Mouse (Mus musculus) adipocyte (in vitro differentiated cells): Measurements from ENCODE around the gene St8sia6.

ENCODE experiments used
- DNase-seq: peaks from one replicate; pipeline ENCODE4 v3.0.0-alpha.2; 2016; ENCODE audit warnings: low spot score

The St8sia6 gene

DNA sequence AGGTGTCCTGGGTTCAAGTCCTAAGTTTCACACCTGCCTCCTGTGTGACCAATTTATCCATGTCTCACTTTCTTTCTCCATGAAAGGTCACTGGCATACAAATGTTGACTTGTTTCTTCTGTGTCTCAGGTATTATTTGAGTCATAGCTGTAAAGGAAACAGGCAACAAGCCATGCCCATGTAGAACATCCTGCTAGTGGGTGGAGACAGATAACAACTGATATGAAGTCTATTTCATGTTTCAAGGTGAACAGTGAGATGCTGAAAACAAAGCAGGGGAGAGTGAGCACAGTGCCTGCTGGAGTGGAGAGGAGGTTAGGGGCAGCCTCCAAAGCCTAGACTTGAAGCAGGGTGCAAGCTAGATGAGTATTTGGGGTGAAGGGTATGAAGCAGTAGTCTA lies 33.5 kb downstream of the St8sia6 start:
- no peak for DNase-seq

- DNase-seq = no peak
Observed at GRCm38 (mm10) chr2:13757412-13757811, 36.5 kb downstream of the St8sia6 start.

GRCm38 (mm10) chr2:13755733-13756132 lies 38.1 kb downstream of the St8sia6 start:
- no peak for DNase-seq

DNA sequence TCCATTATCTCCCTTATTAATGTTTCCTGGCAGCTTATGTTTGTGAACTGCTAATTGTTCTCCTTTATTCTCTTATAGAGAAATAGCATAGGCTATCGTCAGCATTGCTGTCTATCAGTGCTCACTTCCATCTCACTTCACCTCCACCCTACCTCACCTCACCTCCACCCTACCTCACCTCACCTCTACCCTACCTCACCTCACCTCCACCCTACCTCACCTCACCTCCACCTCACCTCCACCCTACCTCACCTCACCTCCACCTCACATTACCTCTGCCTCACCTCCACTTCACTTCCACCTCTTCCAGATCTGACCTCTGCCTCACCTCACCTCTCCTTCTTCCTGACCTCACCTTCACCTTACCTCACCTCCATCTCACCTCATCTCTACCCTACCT lies 42.2 kb downstream of the St8sia6 start:
- no peak for DNase-seq

DNA sequence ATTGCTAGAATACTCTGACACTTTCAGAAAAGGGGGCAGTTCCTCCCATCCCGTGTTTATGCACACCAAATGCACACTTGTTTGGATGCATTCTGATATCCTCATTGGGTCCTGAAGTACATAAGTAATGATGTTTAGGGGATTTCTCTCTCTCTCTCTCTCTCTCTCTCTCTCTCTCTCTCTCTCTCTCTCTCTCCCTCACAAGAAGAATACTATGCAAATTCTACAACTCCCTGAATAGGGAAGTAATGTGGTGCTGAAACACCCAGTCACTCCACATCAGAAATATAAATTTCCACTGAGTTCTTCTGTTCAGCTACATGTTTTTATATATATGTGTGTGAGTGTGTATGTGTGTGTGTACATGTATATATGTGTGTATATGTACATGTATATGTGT lies 43.1 kb downstream of the St8sia6 start:
- DNase-seq = no peak

DNA sequence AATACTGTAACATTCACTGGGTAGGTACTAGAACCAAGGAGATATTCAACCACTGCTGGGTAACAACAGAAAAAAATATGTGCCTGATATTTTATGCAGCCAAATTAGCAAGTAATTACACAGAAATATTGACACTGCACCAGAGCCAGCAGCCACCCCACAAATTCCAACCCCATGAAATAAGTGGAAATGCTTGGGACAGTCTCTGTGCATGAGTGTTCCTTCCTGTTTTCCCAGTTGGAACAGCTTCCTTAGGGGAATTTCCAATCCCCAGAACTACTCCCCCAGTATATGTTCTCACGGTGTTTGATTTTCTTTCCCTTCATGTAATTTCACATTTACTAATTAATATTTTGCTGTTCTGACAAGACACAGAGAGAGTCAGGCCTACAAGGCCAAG lies 43.8 kb downstream of the St8sia6 start:
- DNase-seq = no peak

- no peak for DNase-seq
Observed at GRCm38 (mm10) chr2:13749176-13749575, 44.7 kb downstream of the St8sia6 start.

GRCm38 (mm10) chr2:13747576-13747975 lies 46.3 kb downstream of the St8sia6 start:
- DNase-seq = no peak

DNA sequence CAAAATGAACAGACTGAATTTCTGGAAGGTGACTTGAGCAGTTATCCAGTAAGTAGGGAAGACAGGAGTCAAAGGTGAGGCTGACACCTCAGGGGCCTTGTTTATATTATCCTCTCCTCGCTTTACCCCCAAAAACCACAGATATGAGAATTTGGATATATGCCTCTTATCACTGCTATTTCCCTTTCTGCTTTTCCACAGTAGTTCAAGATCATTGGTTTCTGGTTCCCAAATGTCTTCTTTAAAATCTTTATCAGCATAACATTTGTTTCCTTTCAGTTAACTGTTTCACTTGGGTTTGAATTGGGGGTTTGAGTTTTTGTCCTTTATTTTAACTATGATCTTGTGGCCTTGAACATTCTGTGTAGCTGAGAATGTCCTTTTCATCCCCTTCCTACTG lies 47.8 kb downstream of the St8sia6 start:
- no peak for DNase-seq

- DNase-seq = no peak
Observed at GRCm38 (mm10) chr2:13738704-13739103, 55.2 kb downstream of the St8sia6 start.

DNA sequence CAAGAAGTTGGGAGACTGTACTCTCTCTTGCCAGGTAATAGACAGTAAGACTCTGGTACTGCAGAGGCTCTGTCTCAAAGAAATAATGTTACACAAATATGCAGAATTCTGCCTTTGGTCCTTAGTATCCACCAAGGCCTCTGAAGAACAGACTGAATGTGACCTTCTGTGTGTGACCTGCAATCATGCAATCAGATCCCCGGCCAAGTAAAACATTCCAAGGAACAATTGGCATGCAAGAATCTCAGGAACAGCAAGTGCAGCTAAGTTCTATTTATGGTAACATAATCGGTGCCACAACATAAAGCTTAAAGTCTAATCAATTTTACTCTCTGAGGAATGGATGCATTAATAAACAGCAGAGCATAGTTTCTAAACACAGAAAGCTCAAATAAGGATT lies 66.0 kb downstream of the St8sia6 start:
- no peak for DNase-seq

DNA sequence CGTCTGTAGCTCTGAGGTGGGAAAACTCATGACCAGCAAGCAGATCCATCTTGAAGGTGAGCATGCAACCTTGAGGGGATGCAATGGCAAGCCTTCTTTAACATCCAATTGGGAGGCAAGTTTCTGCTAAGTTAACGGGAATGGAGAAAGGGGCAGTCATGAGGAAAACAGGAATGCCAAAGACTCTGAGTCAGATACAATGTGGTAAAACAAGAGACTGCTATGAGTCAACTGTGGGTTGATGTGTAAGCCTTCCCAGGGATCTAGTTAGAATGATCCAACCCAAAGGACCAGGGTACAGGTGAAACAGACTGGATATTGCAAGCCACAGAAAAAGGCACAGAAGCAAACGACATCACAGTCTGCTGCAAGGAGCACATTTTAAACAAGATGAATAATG lies 68.3 kb downstream of the St8sia6 start:
- DNase-seq = no peak

DNA sequence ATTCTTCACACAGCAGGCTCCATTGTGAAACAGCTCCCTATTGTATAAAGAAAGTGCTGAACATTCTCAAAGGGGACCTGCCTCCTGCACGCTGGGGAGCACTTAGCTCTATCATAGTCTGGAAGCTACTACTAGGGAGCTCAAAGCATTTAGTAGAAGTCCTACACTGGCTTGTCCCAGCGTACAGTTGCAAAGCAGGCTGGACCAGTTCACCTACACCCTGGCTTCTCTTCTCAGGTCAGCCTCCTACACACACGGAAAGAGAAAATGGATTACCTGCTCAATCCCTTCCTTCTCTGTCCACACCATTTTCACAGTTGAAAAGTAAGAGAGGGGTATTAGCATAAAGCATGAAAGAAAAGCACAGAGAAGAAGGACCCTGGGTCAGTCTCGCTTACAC lies 71.6 kb downstream of the St8sia6 start:
- no peak for DNase-seq

DNA sequence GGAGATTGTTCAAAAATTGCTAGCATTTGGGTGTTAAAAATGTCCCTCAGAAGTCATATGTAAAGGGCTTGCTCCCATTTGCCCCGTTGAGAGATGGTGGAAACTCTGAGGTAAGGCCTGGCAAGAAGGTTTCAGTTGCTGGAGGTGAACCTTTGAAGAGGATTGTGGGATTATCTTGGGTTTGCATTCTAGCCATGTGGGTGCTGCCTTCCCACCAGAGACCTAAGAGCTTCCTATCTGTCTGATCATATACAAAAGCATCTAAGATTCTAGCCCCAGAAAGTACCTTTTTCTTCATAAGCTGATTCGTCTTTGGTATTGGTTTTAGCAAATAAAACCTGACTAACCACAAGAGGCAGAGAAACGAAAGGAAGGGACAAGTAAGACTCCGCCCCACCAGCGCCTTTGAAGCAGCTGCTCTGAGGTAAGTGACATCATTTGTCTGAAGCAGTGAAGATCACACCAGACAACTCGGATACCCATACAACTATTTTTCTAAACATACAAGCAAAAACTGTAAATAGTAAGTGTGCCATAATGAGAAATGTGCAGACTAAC lies 75.2 kb downstream of the St8sia6 start:
- DNase-seq = no peak

- no peak for DNase-seq
Observed at GRCm38 (mm10) chr2:13708785-13709184, 85.1 kb downstream of the St8sia6 start.

DNA sequence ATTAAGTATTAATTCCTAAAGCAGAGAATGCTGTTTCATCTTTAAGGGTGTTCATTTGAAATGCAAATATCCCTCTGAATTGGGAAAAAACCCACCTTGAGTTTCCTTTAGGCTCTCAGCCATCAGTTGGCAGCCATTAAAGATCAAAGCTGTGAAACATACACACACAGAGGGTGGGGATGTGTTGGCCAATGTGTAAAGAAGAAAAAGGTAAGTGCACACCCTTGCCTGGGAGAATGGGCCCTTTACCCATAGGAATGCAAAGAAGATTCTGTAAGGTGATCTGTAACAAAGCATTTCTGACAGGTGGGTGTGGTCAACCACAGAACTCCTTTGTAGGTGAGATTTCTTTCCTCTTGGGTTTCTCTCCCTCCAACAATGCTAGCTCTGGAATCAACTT lies 96.3 kb downstream of the St8sia6 start:
- DNase-seq = no peak

GRCm38 (mm10) chr2:13694417-13694816 lies 99.4 kb downstream of the St8sia6 start:
- no peak for DNase-seq

GRCm38 (mm10) chr2:13684380-13684779 lies 109.5 kb downstream of the St8sia6 start:
- no peak for DNase-seq

DNA sequence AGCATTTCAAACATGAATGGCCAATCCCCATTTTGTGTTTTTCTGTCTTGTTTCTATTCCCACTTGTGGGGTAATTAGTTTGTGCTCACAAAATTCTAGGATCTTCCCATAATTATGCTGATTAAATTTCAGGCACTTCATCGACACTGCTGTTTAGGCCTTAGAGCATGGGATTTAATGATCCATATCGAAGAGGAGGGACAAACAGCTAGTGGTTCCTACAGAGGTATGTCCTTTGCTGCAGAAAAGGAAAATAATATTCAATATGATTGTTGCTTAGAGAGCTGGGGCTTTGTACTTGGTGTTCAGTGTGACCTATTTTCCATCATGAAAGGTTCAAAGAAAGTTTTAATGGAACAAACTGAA lies 110.7 kb downstream of the St8sia6 start:
- no peak for DNase-seq

GRCm38 (mm10) chr2:13682488-13683204 lies 111.2 kb downstream of the St8sia6 start:
- DNase-seq = peak; percentile 3

DNA sequence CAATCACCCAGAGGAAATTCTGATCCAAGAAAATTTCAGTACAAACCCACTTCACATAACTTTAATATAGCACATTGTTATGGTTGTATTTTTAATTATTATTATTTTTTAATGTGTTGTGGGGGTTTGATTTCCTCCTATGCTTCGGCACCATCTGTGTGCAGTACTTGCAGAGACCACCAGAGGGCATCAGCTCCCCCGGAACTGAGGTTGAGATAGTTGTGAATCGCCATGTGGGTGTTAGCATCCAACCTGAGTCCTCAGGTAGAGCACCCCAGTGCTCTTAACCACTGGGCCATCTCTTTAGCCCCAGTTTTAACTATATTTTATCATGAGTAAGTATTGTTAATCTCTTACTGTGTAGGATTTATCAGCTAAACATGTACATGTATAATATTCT lies 120.9 kb downstream of the St8sia6 start:
- no peak for DNase-seq

- DNase-seq = no peak
Observed at GRCm38 (mm10) chr2:13672426-13672825, 121.4 kb downstream of the St8sia6 start.

- DNase-seq = no peak
Observed at GRCm38 (mm10) chr2:13634866-13635265, 159.0 kb downstream of the St8sia6 start.

GRCm38 (mm10) chr2:13630136-13630832 lies 163.6 kb downstream of the St8sia6 start:
- DNase-seq = no peak
